Mouse (Mus musculus) urinary bladder, postnatal 36 days (tissue): ENCODE measurements around the gene Il1r1.
"Not testable (repeated sequence)": the region's sequence is repeated elsewhere in the genome, so short reads cannot be mapped to it uniquely, and the experiment has no call there.

ENCODE experiments used
- DNase-seq, 2 experiments: peaks; one replicate each; pipeline ENCODE4 v3.0.0; 2022; ENCODE audit warnings: low spot score in 2 of 2, mixed read lengths in 1 of 2

Il1r1 gene

DNA sequence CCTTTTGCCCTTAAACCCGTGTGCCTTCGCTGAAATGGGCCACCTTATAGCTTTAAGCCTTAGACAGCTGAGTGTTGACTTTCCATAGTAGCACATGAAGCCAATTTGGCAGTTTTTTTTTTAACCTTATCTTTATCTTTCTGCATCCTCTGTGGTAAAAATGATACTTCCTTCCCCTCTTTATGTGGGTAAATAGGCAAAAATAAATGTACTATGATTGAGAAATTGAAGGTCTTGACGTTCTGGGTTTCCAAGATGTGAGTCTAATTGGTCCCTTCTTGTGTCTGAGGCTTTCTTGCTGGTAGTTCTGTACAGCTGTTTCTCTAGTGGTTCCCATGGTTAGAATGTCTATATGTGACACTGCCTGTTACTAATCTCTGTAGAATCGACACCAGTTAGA is 46.2 kb downstream of the Il1r1 start:
- DNase-seq: no peak

DNA sequence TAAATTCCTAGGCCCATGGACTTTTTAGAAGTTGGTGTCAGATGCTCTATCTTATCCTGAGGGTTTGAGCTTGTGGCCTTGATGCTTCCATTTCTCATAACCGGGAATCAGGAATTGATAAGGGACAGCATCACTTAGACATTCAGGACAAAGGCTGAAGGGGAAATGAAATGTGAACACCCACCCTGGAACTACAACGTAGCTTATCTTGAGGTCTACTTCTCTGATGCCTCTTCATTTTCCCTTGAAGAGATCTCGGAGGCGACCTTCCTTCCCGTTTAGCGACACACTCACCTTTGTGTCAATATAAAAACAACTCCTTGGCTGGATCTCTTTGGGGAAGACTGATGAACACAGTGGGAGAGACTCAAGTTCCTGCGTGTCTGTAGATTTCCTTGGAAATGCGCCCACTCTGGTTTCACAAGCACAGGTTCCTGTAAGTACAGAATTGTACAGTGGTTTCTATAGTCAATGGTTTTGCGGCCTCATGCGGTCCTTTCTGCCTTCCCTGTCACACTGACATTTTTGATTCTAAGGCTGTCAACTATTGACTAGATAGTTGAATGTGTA is 46.7 kb downstream of the Il1r1 start:
- no peak for DNase-seq

GRCm38 (mm10) chr1:40272204-40272603 is 47.3 kb downstream of the Il1r1 start:
- no peak for DNase-seq

DNA sequence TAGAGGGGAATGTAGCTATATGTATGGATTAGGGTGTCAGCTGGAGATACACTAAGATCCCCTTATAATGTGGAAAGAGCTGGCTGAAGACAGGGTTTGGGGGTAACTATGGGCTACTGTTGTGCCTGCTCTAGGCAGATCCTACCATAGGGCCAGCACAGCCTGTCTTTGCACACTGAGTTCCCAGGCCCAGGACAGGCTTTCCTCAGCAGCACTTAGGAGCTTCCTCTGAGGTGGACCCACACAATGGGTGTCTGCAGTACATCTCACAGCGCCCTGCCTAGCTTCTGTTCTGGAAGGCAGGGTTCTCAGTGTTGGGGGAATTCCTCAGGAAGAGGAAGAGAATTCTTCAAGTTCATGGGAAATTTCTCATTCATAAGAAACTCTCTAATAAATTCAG is 48.6 kb downstream of the Il1r1 start:
- no peak for DNase-seq

GRCm38 (mm10) chr1:40275285-40276013 is 50.6 kb downstream of the Il1r1 start:
- no peak for DNase-seq

DNA sequence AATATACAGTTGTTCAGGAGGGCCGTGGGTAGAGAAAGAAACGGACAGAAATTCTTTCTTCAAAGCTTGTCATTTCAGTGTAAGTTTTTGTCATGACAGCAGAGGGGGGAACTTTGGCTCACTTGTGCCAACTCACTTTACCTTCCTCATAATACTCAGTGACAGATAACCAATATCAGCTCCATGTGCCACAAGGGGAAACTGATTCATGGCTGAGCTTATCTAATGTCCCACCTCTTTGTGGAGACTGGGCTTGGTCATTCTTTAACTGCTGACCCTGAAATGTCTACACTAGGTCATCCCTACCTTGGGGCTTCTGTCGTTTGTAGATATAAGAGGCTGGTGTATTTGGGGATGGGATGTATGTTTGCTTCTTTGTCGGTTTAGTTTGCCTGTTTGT is 53.1 kb downstream of the Il1r1 start:
- DNase-seq: no peak

DNA sequence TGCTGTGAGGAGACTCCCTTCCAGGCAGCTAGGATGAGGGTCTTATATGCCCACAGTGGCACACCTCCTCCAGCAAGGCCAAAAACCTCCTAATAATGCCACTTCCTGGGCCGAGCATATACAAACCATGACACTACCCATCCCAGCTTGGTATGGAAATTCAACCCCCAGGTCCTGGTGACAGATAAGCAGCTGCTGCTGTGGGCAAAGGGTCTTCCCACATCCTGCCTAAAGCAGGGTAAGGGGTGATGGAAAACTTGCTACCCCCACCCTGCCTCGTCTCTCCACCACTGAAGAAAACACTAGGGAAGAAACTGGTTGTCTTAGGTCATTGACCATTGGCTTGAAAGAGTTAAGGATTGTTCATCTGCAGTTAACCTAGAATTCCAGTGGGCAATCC is 53.8 kb downstream of the Il1r1 start:
- no peak for DNase-seq

DNA sequence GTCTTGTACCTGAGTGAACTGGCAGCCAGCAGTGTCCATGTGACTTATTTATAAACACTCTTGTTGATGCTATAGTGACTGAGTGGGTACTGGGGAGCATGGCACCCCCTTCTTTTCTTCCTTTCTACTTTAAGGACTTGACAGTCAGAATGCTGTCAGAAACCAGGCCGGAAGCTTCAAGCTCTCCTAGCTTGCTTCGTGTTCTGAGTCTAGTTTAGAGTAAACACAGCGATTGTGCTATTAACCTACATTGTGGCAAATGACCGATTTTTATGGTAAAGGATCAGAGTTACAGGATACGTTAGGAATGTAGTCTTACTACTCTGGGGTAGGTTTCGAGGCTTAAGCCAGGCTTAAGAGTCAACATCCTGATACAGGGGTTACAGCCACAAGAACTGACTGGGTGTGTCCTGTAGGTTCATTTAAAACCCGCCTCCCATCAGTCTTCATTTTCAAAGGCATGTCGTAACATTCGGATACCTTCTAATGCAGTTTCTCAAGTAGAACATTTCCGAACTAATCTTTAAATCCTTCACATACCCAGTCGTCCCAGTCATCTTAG is 54.4 kb downstream of the Il1r1 start:
- DNase-seq: no peak

GRCm38 (mm10) chr1:40281950-40282349 is 57.1 kb downstream of the Il1r1 start:
- no peak for DNase-seq

DNA sequence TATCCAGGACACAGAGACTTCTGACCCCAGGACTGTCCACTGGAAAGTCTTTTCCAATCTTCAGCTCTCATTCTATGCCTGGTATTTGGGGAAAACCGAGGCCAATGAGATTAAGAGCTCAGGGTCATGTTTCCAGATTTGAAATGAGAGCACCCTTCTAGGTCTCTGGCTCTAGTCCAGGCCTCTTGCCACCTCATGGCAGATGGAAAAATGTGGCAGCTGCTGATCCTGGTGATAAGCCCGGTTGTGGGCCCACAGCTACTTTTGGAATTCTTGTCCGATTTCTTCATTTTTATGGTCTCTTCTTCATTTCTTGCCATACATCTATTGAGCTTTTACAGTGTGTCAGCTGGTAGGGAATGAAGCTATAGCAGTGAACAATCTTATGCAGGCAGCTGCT is 57.5 kb downstream of the Il1r1 start:
- no peak for DNase-seq

- no peak for DNase-seq
These were observed 59.1 kb downstream of the Il1r1 start for GRCm38 (mm10) chr1:40283995-40284394.

DNA sequence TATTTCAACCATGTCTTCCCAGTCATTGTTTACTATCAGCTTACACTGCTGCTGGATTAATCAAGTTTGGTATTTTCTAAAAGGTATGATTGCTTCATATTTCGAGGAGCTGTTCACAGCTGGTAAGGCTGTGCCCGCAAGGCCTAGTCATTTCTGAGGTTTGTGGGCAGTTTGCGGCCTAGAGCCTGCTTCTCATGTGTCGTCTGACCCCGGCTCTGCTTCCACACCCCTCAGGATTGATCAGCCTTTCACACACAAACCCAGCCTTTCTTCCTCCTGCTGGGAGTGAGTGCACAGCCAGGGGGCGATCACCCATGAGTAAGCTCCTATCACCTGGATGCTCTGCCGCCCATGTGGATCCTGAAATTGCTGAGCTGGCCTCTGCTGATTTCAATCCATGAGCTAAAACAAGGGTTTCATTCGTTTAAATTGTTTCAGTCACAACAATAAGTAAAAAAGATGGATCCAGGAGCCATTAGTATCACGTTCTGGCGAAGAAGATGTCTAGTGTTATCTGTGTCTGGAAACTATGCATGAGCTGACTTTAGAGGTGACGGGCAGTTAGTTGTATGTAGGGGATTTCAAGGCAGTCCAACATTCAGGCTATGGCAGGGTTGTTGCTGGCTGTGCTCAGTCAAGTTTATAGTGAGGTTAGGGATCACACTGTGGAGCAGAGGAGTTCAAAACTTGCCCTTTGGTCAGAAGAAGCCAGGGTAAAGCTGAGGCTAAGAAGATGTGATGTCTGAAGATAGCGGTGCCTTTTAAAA is 65.8 kb downstream of the Il1r1 start:
- DNase-seq: no peak

DNA sequence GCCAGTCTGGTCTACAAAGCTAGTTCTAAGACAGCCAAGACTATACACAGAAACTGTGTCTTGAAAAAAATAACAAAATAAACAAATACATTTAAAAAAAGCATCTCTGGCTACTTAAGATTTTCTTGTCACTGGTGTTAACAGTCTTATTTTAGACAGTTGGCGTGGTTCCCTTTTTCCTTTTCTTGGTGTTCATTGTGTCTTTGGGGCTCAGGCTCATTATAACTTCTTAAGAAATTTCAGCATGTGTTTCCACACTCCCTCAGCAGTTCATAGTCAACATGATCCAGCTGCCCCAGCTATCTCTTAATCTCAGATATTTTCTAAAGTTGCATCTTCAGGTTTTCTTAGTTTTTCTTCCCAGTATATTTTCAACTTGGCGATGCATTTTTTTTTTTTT is 67.4 kb downstream of the Il1r1 start:
- DNase-seq: no peak

GRCm38 (mm10) chr1:40293891-40294290 is 69.0 kb downstream of the Il1r1 start:
- DNase-seq: no peak

DNA sequence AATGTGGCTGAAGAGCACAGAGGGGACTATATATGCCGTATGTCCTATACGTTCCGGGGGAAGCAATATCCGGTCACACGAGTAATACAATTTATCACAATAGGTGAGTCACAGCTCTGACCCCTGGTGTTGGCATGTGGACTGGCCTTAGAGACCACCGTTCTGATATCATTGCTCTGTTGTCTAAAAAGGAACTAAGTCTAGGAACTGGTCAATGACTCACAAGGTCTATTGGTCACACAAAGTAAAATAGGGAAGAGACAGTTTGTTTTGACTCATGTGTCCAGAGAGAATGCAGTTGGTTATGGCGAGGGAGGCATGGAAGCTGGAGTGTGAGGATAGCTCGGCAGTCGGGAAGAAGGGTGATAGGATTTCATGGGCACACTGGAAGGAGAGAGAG is 69.9 kb downstream of the Il1r1 start:
- no peak for DNase-seq

DNA sequence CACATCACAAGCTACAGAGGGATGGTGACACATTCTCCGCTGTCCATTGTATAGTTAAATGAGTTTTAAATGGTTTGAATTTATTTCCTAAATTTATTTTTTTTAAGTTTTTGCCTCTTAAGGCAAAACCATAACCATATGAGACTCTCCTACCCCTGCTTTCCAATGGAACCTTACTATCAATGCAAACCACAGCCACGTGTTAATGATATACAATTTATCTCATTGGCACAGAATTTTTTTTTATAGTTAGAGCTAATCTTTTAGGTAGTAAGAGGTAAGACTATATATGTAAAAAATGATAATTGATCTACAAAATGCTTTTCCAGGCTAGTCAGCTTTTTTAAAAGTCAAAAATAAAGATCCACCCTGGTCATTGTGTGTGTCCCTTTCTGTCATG is 73.2 kb downstream of the Il1r1 start:
- DNase-seq: no peak

DNA sequence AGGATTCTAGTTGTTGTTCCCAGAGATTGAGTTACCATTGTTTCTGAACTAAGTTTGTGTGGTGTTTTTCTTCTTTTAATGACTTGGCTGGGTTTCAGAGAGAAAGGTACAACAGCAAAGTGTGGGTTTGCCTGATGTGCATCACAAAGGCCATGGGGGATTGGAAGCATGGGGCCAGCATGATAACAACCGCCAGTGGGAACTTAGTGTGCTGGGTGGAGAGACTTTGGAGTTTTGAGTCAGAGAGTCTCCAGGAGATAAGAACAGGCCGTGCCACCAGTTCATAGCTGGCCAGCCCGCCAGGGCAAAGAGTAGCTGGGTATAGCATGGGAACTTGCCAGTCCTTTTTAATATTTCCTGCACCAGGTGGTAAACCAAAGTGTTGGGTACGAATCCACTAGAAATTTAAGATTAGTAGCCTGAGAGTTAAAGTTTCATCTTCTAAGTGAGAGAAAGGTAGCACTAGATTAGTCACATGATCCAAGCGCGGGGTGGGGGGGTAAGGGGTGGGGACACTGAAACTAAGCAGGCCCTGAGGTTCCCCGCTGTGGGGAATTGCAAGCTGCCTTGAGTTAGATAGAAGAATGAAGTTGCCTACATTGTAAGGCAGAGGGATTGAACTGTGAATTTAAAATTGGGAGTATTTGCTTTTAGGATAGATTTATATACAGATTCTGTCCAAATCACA is 78.4 kb downstream of the Il1r1 start:
- no peak for DNase-seq

GRCm38 (mm10) chr1:40304321-40304720 is 79.4 kb downstream of the Il1r1 start:
- DNase-seq: not testable (repeated sequence)

DNA sequence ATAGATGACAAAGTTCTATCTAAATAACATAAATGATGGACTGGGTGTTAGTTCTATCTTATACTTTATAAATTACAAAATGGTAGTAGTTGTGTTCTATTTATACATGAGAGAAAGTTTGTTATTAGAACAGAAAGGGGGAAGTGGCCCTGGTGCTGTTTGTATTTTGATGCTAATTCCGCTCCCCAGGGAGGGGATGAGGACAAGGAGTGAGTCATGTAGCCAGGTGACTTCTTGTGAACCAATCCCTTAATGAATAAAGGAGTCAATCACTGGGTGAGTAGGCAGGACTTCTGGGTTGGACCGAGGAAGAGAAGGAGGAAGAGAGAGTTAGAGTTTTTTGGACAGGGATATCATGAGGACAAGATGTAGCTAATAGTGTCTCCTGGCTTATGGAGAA is 81.2 kb downstream of the Il1r1 start:
- no peak for DNase-seq

GRCm38 (mm10) chr1:40311123-40311522 is 86.2 kb downstream of the Il1r1 start:
- DNase-seq: no peak

- no peak for DNase-seq
These were observed 86.7 kb downstream of the Il1r1 start for GRCm38 (mm10) chr1:40311625-40312024.

- DNase-seq: no peak
These were observed 89.1 kb downstream of the Il1r1 start for GRCm38 (mm10) chr1:40314016-40314415.
